Mouse (Mus musculus) kidney, adult 2 months (tissue): ENCODE results near the gene Slc45a3.
A peak's percentile ranks its signal among the peaks of the same experiment; 100 is the strongest.

Source experiments
- CTCF ChIP-seq: fragments of 200-500 bp; conservative IDR thresholded peaks from 2 replicates; pipeline ENCODE4 v1.5.1; 2011; ENCODE audit warnings: low read depth, mild to moderate bottlenecking, control low read depth, low read length, moderate library complexity, mixed read lengths; ENCODE audit not compliant: insufficient read depth, insufficient read length
- POLR2A ChIP-seq: fragments of 200-500 bp; IDR thresholded peaks from one replicate; pipeline ENCODE4 v1.6.1; 2011; ENCODE audit warnings: low read depth, low read length, control low read depth

DNA sequence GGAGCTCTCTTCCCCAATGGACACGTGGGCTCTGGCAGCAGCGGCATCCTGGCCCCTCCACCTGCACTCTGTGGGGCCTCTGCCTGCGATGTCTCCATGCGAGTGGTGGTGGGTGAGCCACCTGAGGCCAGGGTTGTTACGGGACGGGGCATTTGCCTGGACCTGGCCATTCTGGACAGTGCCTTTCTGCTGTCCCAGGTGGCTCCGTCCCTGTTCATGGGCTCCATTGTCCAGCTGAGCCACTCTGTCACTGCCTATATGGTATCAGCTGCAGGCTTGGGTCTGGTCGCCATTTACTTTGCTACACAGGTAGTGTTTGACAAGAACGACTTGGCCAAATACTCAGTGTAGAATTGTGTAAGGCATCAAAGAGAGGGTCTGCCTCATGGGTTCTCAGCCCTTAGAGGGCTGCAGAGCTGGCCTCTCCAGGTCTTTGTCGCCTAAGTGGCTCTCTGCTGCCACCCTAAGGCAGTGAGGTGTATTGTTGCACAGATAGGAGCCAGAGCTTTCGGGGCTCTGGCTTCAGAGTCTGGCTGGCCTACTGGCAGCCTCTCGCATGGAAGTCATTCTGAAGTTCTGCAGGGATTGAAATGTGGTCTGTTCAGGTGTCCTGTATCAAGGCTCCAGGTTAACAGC, 18.7 kb downstream of the Slc45a3 start:
- TF ChIP-seq CTCF (peak; percentile 93), POLR2A (no peak)
